Mouse (Mus musculus) C2C12 (cell line): ENCODE results near the gene Ttll13.

Source experiments
- CEBPB ChIP-seq: IDR thresholded peaks from one replicate; pipeline ENCODE4 v1.6.1; 2011; ENCODE audit warnings: low read depth, mild to moderate bottlenecking, control low read depth, moderate library complexity
- CTCF ChIP-seq: IDR thresholded peaks from one replicate; pipeline ENCODE4 v1.5.1; 2011; ENCODE audit not compliant: control insufficient read depth, insufficient read depth, insufficient read length
- FOSL1 ChIP-seq: IDR thresholded peaks from one replicate; pipeline ENCODE4 v1.8.0; 2011; ENCODE audit warnings: mild to moderate bottlenecking, low read length; ENCODE audit not compliant: poor library complexity, insufficient read depth, severe bottlenecking
- MAX ChIP-seq: IDR thresholded peaks from one replicate; pipeline ENCODE4 v1.6.1; 2011; ENCODE audit warnings: mild to moderate bottlenecking, control low read depth
- MYOD1 ChIP-seq: IDR thresholded peaks from one replicate; pipeline ENCODE4 v1.6.1; 2011; ENCODE audit warnings: low read depth; ENCODE audit not compliant: control insufficient read depth, insufficient read length
- MYOG ChIP-seq: IDR thresholded peaks from one replicate; pipeline ENCODE4 v1.6.1; 2011; ENCODE audit not compliant: control insufficient read depth, insufficient read length; ENCODE audit errors: extremely low read depth
- USF1 ChIP-seq: IDR thresholded peaks from one replicate; pipeline ENCODE4 v1.6.1; 2011; ENCODE audit warnings: low read depth, mild to moderate bottlenecking, control low read depth, moderate library complexity

GRCm38 (mm10) chr7:80257706-80258105, 11.5 kb downstream of the Ttll13 start:
- TF ChIP-seq CTCF (no peak), USF1 (no peak), CEBPB (no peak), MYOD1 (no peak), MAX (no peak), MYOG (no peak), FOSL1 (no peak)
